Mouse (Mus musculus): ENCODE results near the gene Bglap2.
"Not testable (repeated sequence)": the region's sequence is repeated elsewhere in the genome, so short reads cannot be mapped to it uniquely, and the experiment has no call there.

Gene Bglap2

DNA sequence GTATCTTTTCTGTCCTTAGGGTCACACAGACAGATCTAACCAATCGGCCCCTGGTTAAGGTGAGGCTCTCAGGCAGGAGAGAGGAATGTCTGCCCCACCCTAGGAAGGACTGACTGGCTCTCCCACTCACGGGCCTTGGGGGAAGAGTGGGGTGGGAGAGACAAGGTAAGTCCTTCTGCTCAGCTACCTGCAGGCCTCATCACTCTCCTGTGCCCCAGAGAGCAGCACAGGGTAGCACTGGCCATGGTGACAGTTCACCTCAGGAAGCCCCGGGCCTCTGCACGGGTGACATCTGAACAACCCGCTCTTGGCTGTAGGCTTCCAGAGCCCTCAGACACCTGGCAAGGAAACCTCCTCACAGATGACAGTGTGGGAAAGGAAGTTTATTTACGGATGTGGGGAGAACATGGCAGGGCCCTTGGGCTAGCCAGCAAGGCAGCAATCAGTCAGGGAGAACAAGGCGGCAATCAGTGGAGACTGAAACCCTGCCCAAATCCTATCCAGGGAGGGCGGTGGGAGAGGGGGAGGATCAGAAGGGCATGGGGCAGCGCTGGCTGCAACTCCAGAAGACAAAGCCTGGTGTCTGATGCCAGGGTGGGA, 15.4 kb upstream of the Bglap2 start:
- no peak for DNase-seq (ENCODE audit: low read depth)

- DNase-seq (ENCODE audit: low read depth), result no peak
These were observed 5.9 kb upstream of the Bglap2 start, which contains the start of gene Bglap for GRCm38 (mm10) chr3:88384364-88384763. Bglap (minus strand) TSS chr3:88384464.

DNA sequence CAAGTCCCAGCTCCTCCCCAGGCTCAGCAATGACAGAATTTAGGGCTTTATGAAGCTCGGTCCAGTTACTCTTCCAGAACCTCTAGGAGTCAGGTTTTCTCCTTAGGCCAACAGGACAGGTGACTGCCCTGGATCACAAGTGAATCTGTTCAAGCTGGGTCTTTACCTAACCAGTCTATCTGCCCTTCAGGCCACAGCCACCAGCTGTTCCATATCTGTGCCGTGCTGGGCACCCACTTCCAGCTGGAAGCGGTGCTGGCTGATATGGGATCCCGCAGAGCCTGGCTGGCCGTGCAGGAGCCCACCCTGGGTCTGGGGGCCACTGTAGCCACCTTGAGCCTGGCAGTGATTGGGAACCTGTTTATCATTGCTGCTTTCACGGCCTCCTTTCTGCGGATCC, 3.9 kb upstream of the Bglap2 start:
- not testable (repeated sequence) for DNase-seq (ENCODE audit: low read depth)

DNA sequence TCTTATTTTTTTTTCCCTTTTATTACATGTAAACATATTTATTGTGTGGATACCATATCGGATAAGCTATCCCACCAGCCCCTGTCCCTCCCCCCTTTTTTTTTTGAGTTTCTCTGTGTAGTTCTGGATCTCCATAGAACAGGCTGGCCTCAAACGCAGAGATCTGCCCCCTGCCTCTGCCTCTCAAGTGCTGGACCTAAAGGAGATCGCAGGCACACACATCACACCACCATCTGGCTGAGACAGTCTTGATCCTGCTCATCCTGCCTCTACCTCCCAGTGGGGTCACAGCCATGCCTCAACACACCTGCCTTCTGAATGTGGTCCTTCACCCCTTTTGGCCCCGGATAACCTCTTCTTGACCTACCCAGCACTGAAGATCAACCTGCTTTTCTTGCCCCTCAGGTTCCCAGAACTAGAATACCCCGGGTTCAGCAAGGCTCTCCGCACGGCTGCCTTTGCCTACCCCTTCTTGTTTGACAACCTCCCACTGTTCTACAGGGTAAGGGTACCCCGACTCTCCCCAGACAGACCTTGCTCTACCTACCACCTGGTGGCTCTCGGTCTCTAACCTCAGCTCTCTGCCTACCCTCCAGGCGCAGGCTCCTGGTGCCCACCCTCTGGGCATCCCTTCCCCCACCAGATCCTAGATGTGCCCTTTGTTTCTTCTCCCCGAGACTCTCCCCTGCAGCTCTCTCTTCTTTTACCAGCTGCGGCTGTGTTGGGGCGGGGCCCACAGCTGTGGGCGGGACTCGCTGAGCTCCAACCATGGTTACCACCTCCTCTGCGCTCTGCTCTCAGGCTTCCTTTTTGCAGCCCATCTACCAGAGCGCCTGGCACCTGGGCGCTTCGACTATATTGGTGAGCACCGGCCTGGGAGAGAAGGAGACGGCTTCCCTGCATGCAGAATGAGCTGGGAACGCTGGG, 3.2 kb upstream of the Bglap2 start:
- not testable (repeated sequence) for DNase-seq (ENCODE audit: low read depth)

DNA sequence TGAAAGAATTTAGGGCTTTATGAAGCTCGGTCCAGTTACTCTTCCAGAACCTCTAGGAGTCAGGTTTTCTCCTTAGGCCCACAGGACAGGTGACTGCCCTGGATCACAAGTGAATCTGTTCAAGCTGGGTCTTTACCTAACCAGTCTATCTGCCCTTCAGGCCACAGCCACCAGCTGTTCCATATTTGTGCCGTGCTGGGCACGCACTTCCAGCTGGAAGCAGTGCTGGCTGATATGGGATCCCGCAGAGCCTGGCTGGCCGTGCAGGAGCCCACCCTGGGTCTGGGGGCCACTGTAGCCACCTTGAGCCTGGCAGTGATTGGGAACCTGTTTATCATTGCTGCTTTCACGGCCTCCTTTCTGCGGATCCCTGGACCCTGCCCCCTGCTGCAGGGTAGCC, 1.9 kb downstream of the Bglap2 start:
- not testable (repeated sequence) for DNase-seq (ENCODE audit: low read depth)

DNA sequence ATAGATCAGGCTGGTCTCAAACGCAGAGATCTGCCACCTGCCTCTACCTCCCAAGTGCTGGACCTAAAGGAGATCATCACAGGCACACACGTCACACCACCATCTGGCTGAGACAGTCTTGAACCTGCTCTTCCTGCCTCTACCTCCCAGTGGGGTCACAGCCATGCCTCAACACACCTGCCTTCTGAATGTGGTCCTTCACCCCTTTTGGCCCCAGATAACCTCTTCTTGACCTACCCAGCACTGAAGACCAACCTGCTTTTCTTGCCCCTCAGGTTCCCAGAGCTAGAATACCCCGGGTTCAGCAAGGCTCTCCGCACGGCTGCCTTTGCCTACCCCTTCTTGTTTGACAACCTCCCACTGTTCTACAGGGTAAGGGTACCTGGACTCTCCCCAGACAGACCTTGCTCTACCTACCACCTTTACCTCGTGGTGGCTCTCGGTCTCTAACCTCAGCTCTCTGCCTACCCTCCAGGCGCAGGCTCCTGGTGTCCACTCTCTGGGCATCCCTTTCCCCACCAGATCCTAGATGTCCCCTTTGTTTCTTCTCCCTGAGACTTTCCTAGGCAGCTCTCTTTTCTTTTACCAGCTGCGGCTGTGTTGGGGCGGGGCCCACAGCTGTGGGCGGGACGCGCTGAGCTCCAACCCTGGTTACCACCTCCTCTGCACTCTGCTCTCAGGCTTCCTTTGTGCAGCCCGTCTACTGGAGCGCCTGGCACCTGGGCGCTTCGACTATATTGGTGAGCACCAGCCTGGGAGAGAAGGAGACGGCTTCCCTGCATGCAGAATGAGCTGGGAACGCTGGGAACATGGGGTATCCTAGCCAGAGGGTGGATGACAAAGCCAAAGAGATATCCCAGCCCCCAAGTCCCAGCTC, 2.5 kb downstream of the Bglap2 start:
- peak; percentile 34 for DNase-seq (ENCODE audit: low read depth)

DNA sequence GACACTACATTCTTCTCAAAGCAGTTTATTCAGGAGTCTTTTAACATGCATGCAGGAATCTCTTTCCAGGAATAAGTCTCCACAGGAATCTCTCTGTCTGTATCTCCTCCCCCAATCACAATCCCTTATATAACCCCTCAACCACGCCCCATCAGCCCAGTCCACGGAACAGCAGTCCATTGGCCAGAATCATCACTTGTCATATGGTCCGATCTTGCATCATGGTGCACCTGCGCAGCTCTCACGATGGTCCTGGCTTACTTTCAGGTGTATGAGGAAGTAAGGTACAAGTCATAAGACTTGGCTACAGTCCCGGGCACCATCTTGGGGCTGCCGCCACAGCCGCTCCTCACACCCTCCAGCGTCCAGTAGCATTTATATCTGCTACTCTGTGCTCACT, 5.9 kb downstream of the Bglap2 start, which contains the start of gene Bglap3:
Gene Bglap3, minus strand, starts transcription at position 101 of the 400 bp plus-strand sequence.
- not testable (repeated sequence) for DNase-seq (ENCODE audit: low read depth)

DNA sequence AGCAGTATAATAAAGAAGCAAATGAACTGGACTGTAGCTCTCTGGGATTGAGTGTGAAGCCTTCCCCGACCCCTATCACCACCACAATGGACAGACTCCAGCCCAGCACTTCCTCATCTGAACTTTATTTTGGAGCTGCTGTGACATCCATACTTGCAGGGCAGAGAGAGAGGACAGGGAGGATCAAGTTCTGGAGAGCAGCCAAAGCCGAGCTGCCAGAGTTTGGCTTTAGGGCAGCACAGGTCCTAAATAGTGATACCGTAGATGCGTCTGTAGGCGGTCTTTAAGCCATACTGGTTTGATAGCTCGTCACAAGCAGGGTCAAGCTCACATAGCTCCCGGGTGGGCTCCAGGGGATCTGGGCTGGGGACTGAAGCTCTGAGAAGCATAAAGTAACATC, 10.0 kb downstream of the Bglap2 start:
- not testable (repeated sequence) for DNase-seq (ENCODE audit: low read depth)

- DNase-seq (ENCODE audit: low read depth), result not testable (repeated sequence)
These were observed 11.0 kb downstream of the Bglap2 start for GRCm38 (mm10) chr3:88367517-88367916.

- DNase-seq (ENCODE audit: low read depth), result not testable (repeated sequence)
These were observed 11.6 kb downstream of the Bglap2 start for GRCm38 (mm10) chr3:88366830-88367428.

DNA sequence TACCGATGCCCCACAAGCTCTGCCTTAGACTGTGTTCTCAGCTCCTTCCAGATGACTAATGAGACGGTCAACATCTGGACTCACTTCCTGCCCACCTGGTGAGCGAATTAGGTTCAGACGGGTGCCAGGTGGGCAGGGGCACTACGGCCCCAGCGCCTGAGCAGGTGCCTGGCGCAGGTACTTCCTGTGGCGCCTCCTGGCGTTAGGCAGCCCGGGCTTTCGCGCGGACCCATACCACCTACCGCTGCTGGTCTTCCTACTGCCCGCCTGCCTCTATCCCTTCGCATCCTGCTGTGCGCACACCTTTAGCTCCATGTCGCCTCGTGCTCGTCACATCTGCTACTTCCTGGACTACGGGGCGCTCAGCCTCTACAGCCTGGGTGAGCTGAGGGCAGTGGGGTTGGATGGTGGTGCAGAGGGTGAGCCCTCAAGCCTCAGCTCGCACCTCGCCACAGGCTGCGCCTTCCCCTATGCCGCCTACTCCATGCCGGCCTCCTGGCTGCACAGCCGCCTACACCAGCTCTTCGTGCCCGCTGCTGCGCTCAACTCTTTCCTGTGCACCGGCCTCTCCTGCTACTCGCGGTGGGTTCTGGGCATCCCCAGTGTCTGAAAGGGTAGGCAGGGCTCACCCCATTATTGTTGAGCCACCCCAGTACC, 12.7 kb downstream of the Bglap2 start:
- no peak for DNase-seq (ENCODE audit: low read depth)

DNA sequence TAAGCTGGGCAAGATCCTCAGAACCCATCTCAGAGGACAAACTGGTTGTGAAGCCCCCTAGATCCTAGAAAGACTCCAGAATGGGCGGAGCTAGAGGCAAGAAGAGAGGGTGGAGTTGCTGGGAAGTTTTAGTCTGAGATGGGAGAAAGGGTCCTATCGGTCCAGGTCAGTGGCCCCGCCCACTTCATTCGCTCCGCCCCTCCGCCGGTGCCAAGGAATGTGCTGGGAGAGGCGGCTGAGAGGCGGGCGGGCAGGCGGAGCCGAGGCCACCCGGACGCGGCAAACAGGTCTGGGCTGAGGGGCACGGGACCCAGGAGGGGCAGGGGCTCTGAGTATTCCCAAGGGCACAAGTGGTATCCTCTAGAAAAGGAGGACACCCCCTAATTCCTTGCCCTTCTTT, 14.2 kb downstream of the Bglap2 start, which contains the start of gene Paqr6:
Gene Paqr6, plus strand, starts transcription at position 248 of the 400 bp plus-strand sequence.
- DNase-seq (ENCODE audit: low read depth), result peak; percentile 62

DNA sequence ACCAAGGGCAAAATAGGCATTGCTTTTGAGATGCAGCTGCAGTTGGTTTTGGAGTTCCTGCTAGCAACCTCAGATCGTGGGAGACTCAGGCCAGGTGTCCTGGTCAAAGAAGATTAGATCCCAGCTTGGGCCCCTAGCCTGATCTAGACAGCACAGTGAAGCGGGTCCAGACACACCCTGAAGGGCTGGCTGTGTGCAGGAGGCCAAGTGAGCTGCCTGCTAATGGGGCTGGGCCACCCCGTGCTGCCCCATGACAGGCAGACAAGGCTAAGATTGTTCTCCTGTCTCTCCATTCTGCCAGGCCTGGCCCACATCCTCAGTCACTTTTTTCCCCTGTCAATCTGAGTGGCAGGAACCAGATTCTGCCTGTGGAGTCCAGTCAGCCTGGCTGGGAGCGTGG, 14.8 kb downstream of the Bglap2 start:
- peak; percentile 78 for DNase-seq (ENCODE audit: low read depth)

- no peak for DNase-seq (ENCODE audit: low read depth)
These were observed 16.7 kb downstream of the Bglap2 start for GRCm38 (mm10) chr3:88361612-88362313.

GRCm38 (mm10) chr3:88361096-88361495, 17.4 kb downstream of the Bglap2 start:
- no peak for DNase-seq (ENCODE audit: low read depth)

DNA sequence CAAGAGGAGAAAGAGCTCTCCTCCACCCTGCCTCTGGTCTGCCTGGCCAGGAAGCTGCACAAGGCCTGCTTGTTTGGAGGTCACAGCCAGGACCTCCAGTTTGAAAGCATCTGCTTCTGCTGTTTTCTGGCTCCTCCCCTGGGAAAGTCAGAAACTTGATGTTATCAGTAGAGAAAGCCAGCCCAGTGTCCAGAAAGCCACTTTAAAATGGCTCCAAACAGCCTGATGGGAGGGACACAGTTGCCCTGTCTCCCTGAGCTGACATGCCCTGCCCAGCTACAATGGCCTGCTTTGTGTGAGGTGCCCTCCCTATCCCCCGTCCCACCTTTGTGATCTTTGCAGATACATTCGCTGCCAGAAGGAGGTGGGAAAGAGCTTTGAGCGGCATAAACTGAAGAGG, 18.5 kb downstream of the Bglap2 start:
- no peak for DNase-seq (ENCODE audit: low read depth)

- no peak for DNase-seq (ENCODE audit: low read depth)
These were observed 18.9 kb downstream of the Bglap2 start for GRCm38 (mm10) chr3:88359584-88359983.

DNA sequence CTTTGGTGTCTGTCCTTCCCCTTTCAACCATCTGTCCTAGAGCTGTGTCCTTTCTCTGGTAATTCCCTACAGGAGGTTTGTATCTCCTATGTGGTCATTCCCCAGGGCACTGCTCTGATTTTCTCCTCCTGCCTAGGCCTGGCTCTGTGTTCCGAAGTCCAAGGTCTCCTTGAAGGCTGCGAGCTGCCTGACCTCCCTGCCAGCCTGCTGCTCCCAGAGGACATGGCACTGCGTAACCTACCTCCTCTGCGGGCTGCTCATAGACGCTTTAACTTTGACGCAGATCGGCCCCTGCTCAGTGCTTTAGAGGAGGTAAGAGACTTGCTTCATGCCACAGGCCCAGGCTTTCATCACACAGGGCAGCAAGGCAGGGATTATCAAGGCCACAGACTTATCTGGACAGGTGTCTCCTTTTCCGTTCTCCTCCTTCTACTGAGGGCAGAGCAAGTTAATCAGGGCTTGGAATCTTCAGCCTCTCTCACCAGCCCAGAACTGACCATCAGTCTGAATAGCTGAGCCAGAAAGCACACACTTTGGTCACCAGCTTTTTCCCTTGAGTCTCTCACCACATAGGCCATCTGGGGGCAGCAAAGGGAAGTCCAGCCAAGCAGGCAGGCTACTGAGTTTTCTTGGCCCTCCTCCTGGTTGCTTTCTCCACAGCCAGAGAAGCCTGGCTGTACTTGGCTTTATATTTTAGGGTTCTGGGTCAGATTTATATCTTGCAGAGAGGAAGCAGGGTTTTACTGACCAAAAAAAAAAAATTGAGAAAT, 23.9 kb downstream of the Bglap2 start:
- DNase-seq (ENCODE audit: low read depth), result no peak

GRCm38 (mm10) chr3:88352907-88353306, 25.6 kb downstream of the Bglap2 start:
- DNase-seq (ENCODE audit: low read depth), result no peak

GRCm38 (mm10) chr3:88350732-88351131, 27.8 kb downstream of the Bglap2 start:
- DNase-seq (ENCODE audit: low read depth), result no peak

All from c-Kit-positive CD71-positive TER-119-negative erythroid progenitor cells, embryonic 14.5 days (primary cell).